Mouse (Mus musculus) cerebellum, adult 2 months (tissue): ENCODE measurements at regions not wholly inside any gene's neighbourhood (a gene's known extent, or its start where the extent isn't known, plus 50 kb on each side); places are given as distances from the start of the nearest gene placed in this dataset.

ENCODE experiments used
- CTCF ChIP-seq: fragments of 200-500 bp; IDR thresholded peaks from 2 replicates; pipeline ENCODE4 v1.5.1; 2011; ENCODE audit warnings: low read depth, mild to moderate bottlenecking, control low read depth, low read length, moderate library complexity, borderline replicate concordance; ENCODE audit not compliant: insufficient read depth
- POLR2A ChIP-seq: fragments of 200-500 bp; IDR thresholded peaks from 2 replicates; pipeline ENCODE4 v1.6.1; 2011; ENCODE audit warnings: low read length, control low read depth, borderline replicate concordance; ENCODE audit not compliant: insufficient read depth

DNA sequence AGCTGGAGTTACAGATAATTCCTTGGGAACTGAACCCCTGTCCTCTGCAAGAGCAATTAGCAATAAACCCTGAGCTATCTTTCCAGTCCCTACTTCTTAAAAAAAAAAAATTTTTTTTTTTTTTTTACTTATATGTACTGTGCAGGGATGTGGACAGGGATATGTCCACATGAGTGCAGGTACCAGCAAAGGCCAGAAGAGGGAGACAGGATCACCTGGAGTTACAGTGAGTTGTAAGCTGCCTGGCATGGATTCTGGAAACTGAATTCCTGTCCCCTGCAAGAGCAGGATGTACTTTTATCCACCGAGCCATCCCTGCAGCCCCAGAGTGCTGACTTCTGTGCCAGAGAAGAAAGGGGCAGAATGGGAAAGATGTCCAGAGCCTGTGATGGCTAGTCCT lies 58.4 kb upstream of the Ttc34 start:
- TF ChIP-seq CTCF (no peak), POLR2A (no peak)
